Mouse (Mus musculus) natural killer cell, adult 2 months (primary cell): ENCODE results near the gene Gdf7.
A peak's percentile ranks its signal among the peaks of the same experiment; 100 is the strongest.

Experiments
- DNase-seq, 2 experiments: peaks; one replicate each; pipeline ENCODE4 v3.0.0; 2022; ENCODE audit warnings: low spot score in 2 of 2

Gene Gdf7

DNA sequence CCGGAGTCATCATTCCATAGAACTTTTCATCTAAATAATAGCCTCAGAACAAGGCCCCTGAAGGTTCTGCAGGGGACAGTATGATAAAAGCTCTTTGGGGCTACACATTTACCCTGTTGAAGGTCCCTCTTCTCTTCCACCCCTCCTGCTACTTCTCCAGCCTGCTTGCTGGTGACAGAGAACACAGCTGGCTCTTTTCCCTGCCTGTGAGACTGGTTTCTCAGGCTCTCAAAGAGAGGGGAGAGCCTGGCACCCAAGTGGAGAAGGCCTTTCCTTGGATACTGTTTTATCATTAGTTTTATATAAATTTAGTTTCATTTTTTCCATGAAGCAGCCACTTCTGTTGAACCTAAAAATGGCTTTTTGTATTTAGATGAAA, 25.9 kb upstream of the Gdf7 start:
- DNase-seq, result no peak

- DNase-seq, result peak; percentile 84 to 88
These were observed 25.3 kb upstream of the Gdf7 start for GRCm38 (mm10) chr12:8326825-8327674.

DNA sequence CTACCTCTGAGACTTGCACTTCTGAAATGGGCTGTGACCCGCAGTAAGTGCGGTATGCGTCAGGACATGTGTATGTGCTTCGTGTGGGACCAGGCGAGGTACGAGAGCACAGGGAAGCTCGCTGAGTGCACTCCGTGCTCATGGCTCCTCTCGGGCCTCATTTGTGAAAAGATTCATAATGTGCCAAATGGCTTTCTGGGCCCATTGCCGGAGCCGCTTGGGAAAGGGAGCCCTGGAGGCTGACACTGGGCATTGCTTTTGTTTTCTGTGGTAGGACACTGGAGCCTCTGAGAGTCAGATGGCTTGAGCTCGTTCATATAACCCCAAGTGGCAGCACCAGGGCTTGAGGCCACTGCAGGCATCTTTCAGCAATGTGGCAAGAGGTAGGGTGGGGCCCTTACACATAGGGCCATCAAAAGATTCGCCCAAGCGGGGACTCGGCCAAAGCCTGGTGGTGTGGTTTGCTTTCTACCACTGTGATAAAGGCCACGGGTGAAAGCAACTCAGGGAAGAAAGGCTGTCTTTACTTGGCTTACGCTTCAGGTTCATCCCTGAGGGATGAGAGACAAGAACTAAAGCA, 24.3 kb upstream of the Gdf7 start:
- DNase-seq, result no peak

DNA sequence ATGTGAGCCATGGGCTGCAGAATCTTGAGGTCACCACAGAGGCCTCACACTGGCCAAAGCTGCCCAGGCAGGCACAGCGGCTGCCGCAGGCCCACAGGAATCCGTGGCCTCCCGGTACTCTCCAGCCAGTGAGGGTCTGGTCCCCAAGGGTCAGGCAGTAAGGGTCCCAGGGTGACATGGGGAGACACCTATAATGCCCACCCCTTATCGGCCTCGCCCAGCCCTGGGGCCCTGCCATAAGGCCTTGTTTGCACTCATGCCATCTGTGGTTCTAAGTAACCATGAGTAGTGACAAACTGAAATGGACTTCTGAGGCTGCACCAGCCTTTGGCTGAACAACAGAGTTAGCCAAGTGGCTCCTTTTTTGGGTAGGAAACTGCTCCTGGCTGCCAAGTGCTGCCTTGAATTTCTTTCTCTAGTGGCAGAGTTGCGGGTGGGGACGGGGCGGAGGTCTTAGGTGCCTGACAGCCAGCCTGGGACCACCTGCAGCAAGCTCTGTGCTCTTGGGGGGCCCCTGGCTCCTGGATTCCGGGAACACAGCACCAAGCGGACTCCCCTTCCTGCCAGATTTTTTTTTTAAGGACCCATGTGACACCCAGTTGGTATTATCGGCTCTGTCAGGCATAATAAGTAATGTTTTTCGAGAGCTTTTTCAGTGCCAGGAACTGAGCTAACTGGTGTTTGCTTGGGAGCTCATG, 23.6 kb upstream of the Gdf7 start:
- DNase-seq, result no peak

DNA sequence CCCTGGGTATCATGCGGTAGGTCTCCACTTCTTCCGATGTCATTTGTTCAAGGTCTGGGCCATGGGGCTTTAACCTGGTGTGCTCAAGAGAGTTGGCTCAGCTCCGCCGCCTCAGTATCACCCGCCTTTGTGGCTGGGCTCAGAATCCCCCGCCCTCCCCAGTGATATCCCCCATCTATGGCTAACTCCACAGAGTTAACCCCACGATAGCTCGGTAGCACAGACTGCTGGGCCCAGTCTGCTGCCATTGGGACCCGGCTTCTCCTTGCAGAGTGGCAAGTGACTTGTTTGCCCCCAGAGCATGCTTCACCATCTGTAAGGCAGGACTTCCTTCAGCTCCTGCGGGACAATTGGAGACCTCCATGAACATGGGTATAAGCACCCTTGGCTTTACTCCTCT, 22.3 kb upstream of the Gdf7 start:
- DNase-seq, result no peak

- no peak for DNase-seq
These were observed 19.8 kb upstream of the Gdf7 start for GRCm38 (mm10) chr12:8321506-8321905.

DNA sequence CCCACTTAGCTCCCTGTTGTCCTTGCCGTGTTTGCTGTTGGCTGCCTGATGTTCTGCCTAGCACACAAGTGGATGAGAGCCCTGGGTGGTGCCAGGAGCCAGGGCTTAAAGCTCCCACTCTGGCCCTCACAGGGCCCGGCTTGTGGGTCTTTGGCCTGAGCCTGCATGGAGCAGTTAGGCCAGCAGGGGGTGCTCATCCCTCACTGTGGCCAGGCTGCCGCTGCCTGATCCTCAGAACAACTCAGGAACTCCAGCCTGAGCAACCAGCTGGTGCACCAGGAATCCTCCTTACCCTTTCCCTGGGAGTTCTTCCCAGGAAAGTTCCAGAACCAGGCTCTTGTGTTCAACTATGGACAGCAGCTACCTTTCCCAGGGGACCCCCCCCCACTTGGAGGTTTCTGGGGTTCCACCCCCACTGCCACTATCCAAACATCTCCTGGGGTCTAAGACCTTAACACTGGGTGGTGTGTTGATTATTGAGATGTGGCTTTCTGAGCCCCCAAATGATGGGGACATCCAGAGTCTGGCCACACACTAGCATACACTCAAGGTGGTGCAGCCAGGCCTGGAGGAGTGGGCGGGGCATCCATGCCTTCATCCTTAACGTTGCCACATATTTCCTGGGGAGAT, 18.4 kb upstream of the Gdf7 start:
- DNase-seq, result peak; percentile 48 to 67

DNA sequence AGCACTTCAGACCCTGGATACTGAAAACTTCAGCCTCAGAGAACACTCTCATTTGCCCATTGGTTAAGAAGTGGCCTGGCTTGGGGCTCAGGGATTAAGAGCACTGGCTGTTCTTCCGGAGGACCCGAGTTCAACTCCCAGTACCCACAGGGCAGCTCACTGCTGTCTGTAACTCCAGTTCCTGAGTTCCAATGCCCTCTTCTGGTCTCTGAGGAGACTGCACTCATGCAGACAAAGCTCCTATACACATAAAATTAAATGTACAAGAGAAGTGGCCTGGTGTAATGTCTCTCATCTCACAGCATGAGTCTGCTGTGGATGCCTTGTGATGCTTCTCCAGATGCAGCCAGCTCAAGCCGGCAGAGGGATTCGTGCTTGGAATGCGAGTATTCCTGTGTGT, 14.8 kb upstream of the Gdf7 start:
- DNase-seq, result no peak

- peak; percentile 12 to 26 for DNase-seq
These were observed 12.0 kb upstream of the Gdf7 start for GRCm38 (mm10) chr12:8313773-8314172.

DNA sequence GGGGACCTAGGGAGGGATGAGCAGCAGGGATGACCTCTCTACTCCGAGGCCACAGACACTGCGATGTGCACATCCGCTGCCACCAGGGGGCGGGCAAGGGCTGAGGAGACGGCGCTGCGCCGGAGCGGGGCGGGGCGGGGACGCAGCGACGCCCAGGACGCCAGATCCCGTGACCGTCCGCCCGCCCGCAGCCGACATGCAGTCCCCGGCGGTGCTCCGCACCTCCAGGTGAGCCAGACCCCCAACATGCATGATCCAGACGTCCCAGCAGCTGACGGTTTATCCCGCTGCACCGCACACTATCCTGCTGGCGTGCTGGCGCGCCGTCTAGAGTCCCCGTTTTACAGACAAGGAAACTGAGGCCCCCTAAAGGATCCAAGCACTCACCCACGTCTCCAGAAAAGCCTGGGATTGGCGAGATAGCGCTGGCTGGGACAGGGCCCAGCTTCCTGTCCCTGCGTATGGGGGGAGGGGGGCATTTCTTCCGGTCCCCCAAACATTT, 11.6 kb upstream of the Gdf7 start, which contains the start of gene Hs1bp3:
Gene Hs1bp3 (plus strand): TSS at position 163 of the 502 bp plus-strand sequence.
- peak; percentile 74 to 86 for DNase-seq

DNA sequence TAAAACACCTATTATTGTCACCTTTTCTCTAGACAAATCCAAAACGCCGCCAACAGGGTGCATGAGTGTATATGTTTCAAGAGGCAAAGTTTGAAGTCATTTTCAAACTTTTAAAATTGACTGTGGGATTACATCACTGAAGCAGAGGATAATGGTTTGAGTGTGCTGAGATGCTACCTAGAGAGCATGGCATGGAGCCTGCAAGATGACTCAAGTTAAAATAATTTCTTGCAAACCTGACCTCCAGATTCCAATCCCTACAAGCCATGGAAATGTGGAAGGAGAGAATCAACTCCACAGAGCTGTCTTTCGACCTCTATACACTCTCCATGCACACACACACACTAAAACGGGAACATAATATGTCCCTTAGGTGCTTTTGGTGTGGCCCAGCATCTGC, 10.5 kb upstream of the Gdf7 start:
- no peak for DNase-seq

DNA sequence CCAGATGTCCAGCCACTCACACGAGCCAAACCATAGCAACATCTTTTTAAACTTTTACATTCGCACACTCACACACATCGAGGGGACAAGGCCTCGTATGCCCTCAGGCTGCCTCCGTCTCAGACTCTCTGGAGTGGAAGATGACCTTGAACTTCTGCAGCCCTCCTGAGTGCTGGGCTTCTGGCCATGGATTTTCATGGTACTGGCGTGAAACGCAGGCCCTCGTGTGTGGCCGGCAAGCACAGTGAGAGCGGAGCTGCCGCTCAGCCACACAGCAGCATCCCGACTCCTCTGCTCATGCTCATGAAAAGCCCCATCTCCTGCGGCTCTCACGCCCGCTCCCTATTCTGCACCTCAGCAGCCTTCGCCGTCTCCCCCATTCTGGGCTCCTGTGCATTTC, 9.2 kb upstream of the Gdf7 start:
- no peak for DNase-seq

DNA sequence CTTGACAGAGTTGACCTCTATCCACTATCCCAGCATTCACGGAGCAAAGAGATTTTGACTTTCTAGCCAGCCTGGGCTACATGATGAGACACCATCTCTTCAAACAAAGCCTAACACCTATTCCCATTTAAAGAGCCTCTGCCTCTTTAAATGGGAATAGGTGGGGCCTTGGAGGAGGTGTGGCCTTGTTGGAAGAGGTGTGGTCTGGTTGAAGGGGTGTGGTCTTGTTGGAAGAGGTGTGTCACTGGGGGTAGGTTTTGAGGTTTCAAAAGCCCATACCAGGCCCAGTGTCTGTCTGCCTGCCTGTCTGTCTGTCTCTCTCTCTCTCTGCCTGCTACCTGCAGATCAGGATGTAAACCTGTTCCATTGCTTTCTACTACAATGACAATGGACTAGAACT, 5.2 kb upstream of the Gdf7 start:
- peak; percentile 25 to 53 for DNase-seq

DNA sequence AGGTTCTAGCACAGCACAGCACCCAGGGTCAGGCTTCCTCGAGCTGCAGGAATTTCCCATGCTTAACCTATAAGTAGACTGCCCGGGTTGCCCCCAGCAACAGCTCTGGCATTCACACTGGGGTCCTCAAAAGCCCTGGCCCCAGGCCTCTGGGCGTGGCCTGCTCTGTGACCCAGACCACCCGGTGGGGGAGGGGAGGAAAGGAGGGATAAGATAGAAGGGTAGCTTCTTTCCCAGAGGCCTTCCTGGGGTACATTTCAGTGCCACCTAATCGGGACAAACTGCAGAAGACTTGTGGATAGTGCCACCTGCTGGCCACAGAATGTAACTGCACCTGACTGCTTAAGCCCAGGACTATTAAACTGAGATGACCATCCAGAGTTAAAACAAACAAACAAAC, 4.7 kb upstream of the Gdf7 start:
- DNase-seq, result peak; percentile 32 to 50

DNA sequence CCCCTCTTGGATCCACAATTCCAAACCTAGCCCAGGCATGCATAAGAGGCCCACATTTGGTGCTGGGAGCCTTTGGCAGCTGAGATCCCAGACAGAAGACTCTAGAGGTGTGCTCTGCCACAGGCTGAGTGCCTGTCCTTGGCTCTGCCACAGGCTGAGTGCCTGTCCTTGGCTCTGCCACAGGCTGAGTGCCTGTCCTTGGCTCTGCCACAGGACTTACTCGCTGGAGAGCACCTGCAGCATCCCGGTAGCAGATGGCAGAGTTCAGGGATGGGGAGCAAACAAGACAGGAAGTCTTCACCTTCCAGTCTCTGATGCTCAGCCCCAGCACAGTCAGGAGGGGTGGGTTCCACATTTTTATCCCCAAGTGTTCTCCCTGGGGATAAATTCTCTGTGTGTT, 3.5 kb upstream of the Gdf7 start:
- no peak for DNase-seq

GRCm38 (mm10) chr12:8301011-8301814, 541 bp downstream of the Gdf7 start:
- no peak for DNase-seq

DNA sequence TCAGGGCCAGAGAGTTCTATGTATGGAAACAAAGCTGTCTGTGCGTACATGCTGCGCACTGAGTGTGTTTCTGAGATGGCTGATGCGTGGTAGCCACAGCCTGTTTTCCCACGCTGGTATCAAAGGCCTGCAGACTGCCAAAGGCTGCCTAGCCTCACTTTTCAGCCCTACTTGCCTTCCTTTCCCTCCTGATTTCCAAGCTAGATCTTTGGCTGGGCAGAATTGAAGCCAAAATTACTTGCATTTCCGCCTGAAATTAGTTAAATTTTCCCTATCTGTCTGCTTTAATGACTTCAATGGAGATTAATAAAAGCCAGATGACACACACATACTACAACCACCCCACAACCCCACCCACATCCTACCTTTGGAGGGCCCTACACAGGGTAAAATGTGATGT, 1.2 kb downstream of the Gdf7 start:
- DNase-seq, result no peak

- no peak for DNase-seq
These were observed 1.7 kb downstream of the Gdf7 start for GRCm38 (mm10) chr12:8300111-8300480.

GRCm38 (mm10) chr12:8299143-8300110, 2.3 kb downstream of the Gdf7 start:
- DNase-seq, result no peak
